Mouse (Mus musculus) liver, embryonic 11.5 days (tissue): ENCODE measurements around the gene 1810062G17Rik. TPM values are rescaled to one million over a fixed set of nuclear protein-coding genes. Genes with fewer than 3 reads are reported as not detected.

ENCODE experiments used
- ATAC-seq: fragments of 200-750 bp; cut with Nextera tagmentation; replicated peaks from 2 replicates; pipeline ENCODE4 v1.8.0; 2017; ENCODE audit warnings: moderate number of reproducible peaks, mild to moderate bottlenecking, moderate TSS enrichment, moderate library complexity; ENCODE audit not compliant: low FRiP score
- DNase-seq: peaks from one replicate; pipeline ENCODE4 v3.0.0-alpha.2; 2017; ENCODE audit warnings: low spot score
- H3K27ac ChIP-seq: fragments of 300-500 bp; sonication (generic); 2 replicates; pipeline ENCODE4 v1.5.1; 2014; ENCODE audit warnings: mild to moderate bottlenecking, low read depth, low read length, control low read depth
- H3K27me3 ChIP-seq: fragments of 300-500 bp; sonication (generic); replicated peaks from 2 replicates; pipeline ENCODE4 v1.6.1; 2014; ENCODE audit warnings: low read length, mixed read lengths; ENCODE audit not compliant: control insufficient read depth, insufficient read depth
- H3K36me3 ChIP-seq: fragments of 300-500 bp; sonication (generic); 2 replicates; pipeline ENCODE4 v1.6.1; 2014; ENCODE audit warnings: mild to moderate bottlenecking, low read length, moderate library complexity, mixed read lengths; ENCODE audit not compliant: control insufficient read depth, insufficient read depth
- H3K4me1 ChIP-seq: fragments of 300-500 bp; sonication (generic); replicated peaks from 2 replicates; pipeline ENCODE4 v1.6.1; 2014; ENCODE audit warnings: low read length, mixed read lengths; ENCODE audit not compliant: control insufficient read depth, insufficient read depth
- H3K4me2 ChIP-seq: fragments of 300-500 bp; sonication (generic); 2 replicates; pipeline ENCODE4 v1.6.1; 2014; ENCODE audit warnings: mild to moderate bottlenecking, control low read depth, moderate library complexity
- H3K4me3 ChIP-seq: fragments of 300-500 bp; sonication (generic); 2 replicates; pipeline ENCODE4 v1.5.1; 2014; ENCODE audit warnings: low read depth, low read length, control low read depth
- H3K9ac ChIP-seq: fragments of 300-500 bp; sonication (generic); 2 replicates; pipeline ENCODE4 v1.6.1; 2014; ENCODE audit warnings: low read depth, low read length, control low read depth
- H3K9me3 ChIP-seq: fragments of 300-500 bp; sonication (generic); 2 replicates; pipeline ENCODE4 v1.6.1; 2016; ENCODE audit warnings: low read length, inconsistent platforms, mixed read lengths; ENCODE audit not compliant: control insufficient read depth
- WGBS: fragments of 180-500 bp; shearing (Covaris S2); extraction: QIAGEN DNeasy Blood & Tissue Kit; methylation state at CpG from one replicate; pipeline ENCODE4 v1.1.7; 2014; 5-methylcytosine and 5-hydroxymethylcytosine counted together
- microRNA-seq: library from miRNA; unstranded; fragments of <30 nt; microRNA quantifications from one replicate; pipeline ENCODE4, GENCODE M21; 2017; ENCODE audit warnings: borderline number of aligned reads
- polyA plus RNA-seq: library from polyadenylated mRNA; unstranded; fragments of >200 nt; fragmentation: Nextera tagmentation; extraction: Ambion mirVana; gene quantifications from 2 replicates; pipeline ENCODE4 v1.2.1, GENCODE M21; 2014

The 1810062G17Rik gene
- polyA plus RNA-seq, 1 experiment from 2014 or later, result 0.75 TPM

- Histone ChIP-seq H3K36me3 (no peaks in the 10 kb centered on the region), H3K9ac (no peak overlapping the region), H3K9me3 (no peaks in the 10 kb centered on the region), H3K4me2 (no peak overlapping the region), H3K4me3 (no peak overlapping the region), H3K27me3 (peaks cover 32% of the 10 kb centered on the region), H3K4me1 (no peaks in the 10 kb centered on the region), H3K27ac (no peak overlapping the region)
- no peak for ATAC-seq
- WGBS, result 70% methylated on average over 3 of the region's 3 CpGs
- DNase-seq, result no peak
Measured at GRCm38 (mm10) chr3:36524466-36524865, 48.7 kb downstream of the 1810062G17Rik start.

- ATAC-seq, result no peak
Measured at GRCm38 (mm10) chr3:36530345-36530744, 54.6 kb downstream of the 1810062G17Rik start.

DNA sequence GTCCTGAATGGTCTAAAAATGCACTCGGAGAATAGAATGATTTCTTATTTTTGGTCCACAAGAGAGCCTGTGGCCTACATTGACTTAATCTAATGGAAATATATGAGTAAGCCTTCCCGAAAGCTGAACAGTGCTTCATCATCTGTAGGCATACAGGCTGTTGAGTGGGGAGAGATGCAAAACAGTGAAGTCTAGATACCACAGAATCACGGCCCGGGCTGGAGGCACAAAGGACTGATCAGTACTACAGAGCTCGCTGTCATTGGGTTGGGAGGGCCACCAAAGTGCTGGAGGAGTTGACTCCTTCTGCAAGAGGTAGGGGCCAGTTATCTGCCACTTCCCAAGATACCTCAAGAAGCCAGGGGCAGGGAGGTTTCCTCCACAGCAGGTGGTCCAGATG, 55.0 kb downstream of the 1810062G17Rik start:
- H3K9me3 ChIP-seq, result no peaks in the 10 kb centered on the region
- 0 out of 2 replicates have a peak, but pooled peaks cover 2% of the 10 kb centered on the region for H3K4me1 ChIP-seq
- H3K4me2 ChIP-seq, result no peak overlapping the region
- no peak overlapping the region for H3K4me3 ChIP-seq
- H3K27me3 ChIP-seq, result peaks cover 2% of the 10 kb centered on the region; the same call in 1 of the 2 replicates
- no peak overlapping the region for H3K9ac ChIP-seq
- ATAC-seq (no peak), DNase-seq (no peak)
- WGBS, result 64% methylated on average over 5 of the region's 5 CpGs
- no peaks in the 10 kb centered on the region for H3K36me3 ChIP-seq
- no peak overlapping the region for H3K27ac ChIP-seq

More at GRCm38 (mm10) chr3:36530345-36530744, 54.6 kb downstream of the 1810062G17Rik start:
- Histone ChIP-seq H3K9ac (no peak overlapping the region), H3K4me1 (0 out of 2 replicates have a peak, but pooled peaks cover 2% of the 10 kb centered on the region), H3K4me2 (no peak overlapping the region), H3K36me3 (no peaks in the 10 kb centered on the region), H3K4me3 (no peak overlapping the region), H3K27ac (no peak overlapping the region), H3K27me3 (peaks cover 2% of the 10 kb centered on the region; the same call in 1 of the 2 replicates), H3K9me3 (no peaks in the 10 kb centered on the region)
- no peak for DNase-seq
- 84% methylated on average over 6 of the region's 6 CpGs for WGBS

GRCm38 (mm10) chr3:36531242-36531641, 55.5 kb downstream of the 1810062G17Rik start:
- no peak overlapping the region for H3K4me2 ChIP-seq
- 0 out of 2 replicates have a peak, but pooled peaks cover 2% of the 10 kb centered on the region for H3K4me1 ChIP-seq
- WGBS, result 49% methylated on average over 2 of the region's 2 CpGs
- no peak for DNase-seq
- no peaks in the 10 kb centered on the region for H3K9me3 ChIP-seq
- H3K27ac ChIP-seq, result no peak overlapping the region
- no peak for ATAC-seq
- no peak overlapping the region for H3K9ac ChIP-seq
- H3K36me3 ChIP-seq, result no peaks in the 10 kb centered on the region
- no peak overlapping the region for H3K4me3 ChIP-seq
- peaks cover 2% of the 10 kb centered on the region; the same call in 1 of the 2 replicates for H3K27me3 ChIP-seq

Small RNA genes within 50 kb of the gene (microRNA-seq; reads per million reads assigned to microRNA genes)
- gene Mir7009, result not detected

Other genes starting within 250 kb of the 1810062G17Rik start
- 105 and 108 TPM in 2 replicates for gene Anxa5, start within 50 bp of the 1810062G17Rik start, polyA plus RNA-seq
- gene Gm11549, start 45.9 kb downstream of the 1810062G17Rik start, polyA plus RNA-seq, result not detected in 2 replicates
- 76.0 and 82.7 TPM in 2 replicates for gene Exosc9, start 76.7 kb downstream of the 1810062G17Rik start, polyA plus RNA-seq
- gene Ccna2, start 96.2 kb downstream of the 1810062G17Rik start, polyA plus RNA-seq, result 299 and 337 TPM in 2 replicates
- 9.9 and 11.7 TPM in 2 replicates for gene Bbs7, start 137.5 kb downstream of the 1810062G17Rik start, polyA plus RNA-seq
- 1.1 and 1.4 TPM in 2 replicates for gene Trpc3, start 214.2 kb downstream of the 1810062G17Rik start, polyA plus RNA-seq